Mouse (Mus musculus): ENCODE results near the gene Ppp6r2. TPM values are rescaled to one million over a fixed set of nuclear protein-coding genes. Genes with fewer than 3 reads are reported as not detected.

Ppp6r2 gene
- total and polyA plus RNA-seq, 3 experiments = 34.9 to 107 (median 65.5) TPM

DNA sequence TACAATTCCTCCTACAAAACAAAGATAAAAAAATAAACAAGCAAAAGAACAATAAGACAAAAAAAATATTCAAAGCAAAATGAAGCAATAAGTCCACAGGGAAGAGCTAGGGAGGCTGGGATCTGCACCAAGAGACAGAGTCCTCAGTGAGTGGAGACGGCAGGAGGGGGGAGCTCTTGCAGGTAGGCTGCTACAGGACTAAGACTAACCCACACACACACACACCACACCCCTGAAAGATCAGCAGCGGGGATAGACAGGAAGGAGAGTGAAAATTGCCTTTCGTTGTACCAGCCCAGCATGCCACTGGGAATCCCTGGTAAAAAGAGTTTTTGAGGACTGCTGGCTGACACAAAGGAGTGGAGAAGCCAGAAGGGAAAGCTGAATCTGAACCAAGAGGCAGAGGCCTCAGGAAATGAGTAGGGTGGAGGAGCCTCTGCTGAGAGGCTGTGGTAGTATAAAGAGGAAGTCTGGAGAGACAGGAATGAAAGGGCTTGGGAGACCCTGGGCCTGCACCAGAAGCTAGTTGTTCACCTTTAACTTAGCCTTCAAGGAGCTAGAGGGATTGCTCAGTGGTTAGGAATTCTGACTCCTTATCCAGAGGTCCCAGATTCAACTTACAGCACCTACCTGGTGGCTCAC is 28.5 kb downstream of the Ppp6r2 start:
- DNase-seq (ENCODE audit: low spot score) (peak; percentile 47), ATAC-seq (ENCODE audit: extremely low read depth, insufficient number of reproducible peaks, low FRiP score, poor library complexity, severe bottlenecking) (peak; percentile 73)
- Histone ChIP-seq H3K4me1 (ENCODE audit: insufficient read depth, low read depth, low read length) (peaks cover 12% of the 10 kb centered on the region), H3K4me3 (ENCODE audit: low read depth, low read length) (no peak overlapping the region), H3K9me3 (replicated peaks) (no peaks in the 10 kb centered on the region), H3K27me3 (ENCODE audit: insufficient read depth, low read length) (no peaks in the 10 kb centered on the region), H3K36me3 (replicated peaks) (peaks cover 54% of the 10 kb centered on the region)
- TF ChIP-seq CTCF (IDR thresholded peaks at IDR 0.05; ENCODE audit: low read depth, low read length) (no peak), POLR2AphosphoS5 (IDR thresholded peaks at IDR 0.05; ENCODE audit: insufficient replicate concordance, low read depth, low read length) (no peak), GATA2 (IDR thresholded peaks at IDR 0.05; ENCODE audit: borderline replicate concordance, low read depth, low read length) (no peak), GATA1 (IDR thresholded peaks at IDR 0.05; ENCODE audit: borderline replicate concordance, low read length) (no peak), TAL1 (conservative IDR thresholded peaks at IDR 0.05; ENCODE audit: low read depth, low read length) (no peak)

DNA sequence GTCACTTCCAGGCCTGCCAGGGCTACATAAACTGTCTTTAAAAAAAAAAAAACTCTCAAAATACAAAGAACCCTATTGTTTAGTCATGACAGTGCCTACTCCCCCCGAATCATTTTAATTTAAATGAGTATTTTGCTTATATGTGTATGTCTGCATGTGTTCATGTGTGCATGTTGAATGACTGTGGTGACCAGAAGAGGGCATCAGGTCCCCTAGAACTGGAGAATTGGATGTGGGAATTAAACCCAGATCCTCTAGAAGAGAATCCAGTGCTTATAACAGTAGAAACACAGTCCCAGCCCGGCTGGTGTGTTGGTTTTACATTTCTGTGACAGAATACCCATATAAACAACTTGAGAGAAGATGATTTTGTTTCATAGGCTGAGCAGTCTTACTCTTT is 29.7 kb downstream of the Ppp6r2 start:
- Histone ChIP-seq H3K4me1 (ENCODE audit: insufficient read depth, low read depth, low read length) (peaks cover 12% of the 10 kb centered on the region), H3K4me3 (ENCODE audit: low read depth, low read length) (no peak overlapping the region), H3K36me3 (replicated peaks) (peaks cover 57% of the 10 kb centered on the region), H3K27me3 (ENCODE audit: insufficient read depth, low read length) (no peaks in the 10 kb centered on the region), H3K9me3 (replicated peaks) (no peaks in the 10 kb centered on the region)
- TF ChIP-seq POLR2AphosphoS5 (IDR thresholded peaks at IDR 0.05; ENCODE audit: insufficient replicate concordance, low read depth, low read length) (no peak), TAL1 (conservative IDR thresholded peaks at IDR 0.05; ENCODE audit: low read depth, low read length) (no peak), GATA1 (IDR thresholded peaks at IDR 0.05; ENCODE audit: borderline replicate concordance, low read length) (no peak), GATA2 (IDR thresholded peaks at IDR 0.05; ENCODE audit: borderline replicate concordance, low read depth, low read length) (no peak), CTCF (IDR thresholded peaks at IDR 0.05; ENCODE audit: low read depth, low read length) (no peak)
- DNase-seq (ENCODE audit: low spot score) (no peak), ATAC-seq (ENCODE audit: extremely low read depth, insufficient number of reproducible peaks, low FRiP score, poor library complexity, severe bottlenecking) (no peak)

DNA sequence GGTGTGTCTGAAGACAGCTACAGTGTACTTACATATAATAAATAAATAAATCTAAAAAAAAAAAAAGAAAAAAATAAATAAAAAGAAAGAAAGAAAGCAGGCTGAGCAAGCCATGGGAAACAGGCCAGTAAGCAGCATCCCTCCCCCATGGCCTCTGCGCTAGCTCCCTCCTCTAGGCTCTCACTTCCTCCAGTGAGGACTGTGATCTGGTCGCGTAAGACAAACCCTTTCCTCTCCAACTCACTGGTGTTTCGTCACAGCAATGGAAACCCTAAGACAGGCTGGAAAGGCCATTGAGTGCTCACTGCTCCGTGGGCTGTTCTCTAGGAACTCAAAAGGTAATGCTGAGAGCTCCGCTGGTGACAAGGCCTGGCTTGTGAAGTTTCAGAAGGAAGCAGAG is 37.7 kb downstream of the Ppp6r2 start:
- no peak for DNase-seq (ENCODE audit: low spot score)
- no peaks in the 10 kb centered on the region for H3K4me1 ChIP-seq (ENCODE audit: insufficient read depth, low read depth, low read length)
- no peaks in the 10 kb centered on the region for H3K27me3 ChIP-seq (ENCODE audit: insufficient read depth, low read length)
- TF ChIP-seq POLR2AphosphoS5 (IDR thresholded peaks at IDR 0.05; ENCODE audit: insufficient replicate concordance, low read depth, low read length) (no peak), GATA2 (IDR thresholded peaks at IDR 0.05; ENCODE audit: borderline replicate concordance, low read depth, low read length) (no peak), CTCF (IDR thresholded peaks at IDR 0.05; ENCODE audit: low read depth, low read length) (no peak), TAL1 (conservative IDR thresholded peaks at IDR 0.05; ENCODE audit: low read depth, low read length) (no peak), GATA1 (IDR thresholded peaks at IDR 0.05; ENCODE audit: borderline replicate concordance, low read length) (no peak)
- H3K4me3 ChIP-seq (ENCODE audit: low read depth, low read length) = no peak overlapping the region
- peaks cover 66% of the 10 kb centered on the region for H3K36me3 ChIP-seq (replicated peaks)
- no peak for ATAC-seq (ENCODE audit: extremely low read depth, insufficient number of reproducible peaks, low FRiP score, poor library complexity, severe bottlenecking)
- no peaks in the 10 kb centered on the region for H3K9me3 ChIP-seq (replicated peaks)

DNA sequence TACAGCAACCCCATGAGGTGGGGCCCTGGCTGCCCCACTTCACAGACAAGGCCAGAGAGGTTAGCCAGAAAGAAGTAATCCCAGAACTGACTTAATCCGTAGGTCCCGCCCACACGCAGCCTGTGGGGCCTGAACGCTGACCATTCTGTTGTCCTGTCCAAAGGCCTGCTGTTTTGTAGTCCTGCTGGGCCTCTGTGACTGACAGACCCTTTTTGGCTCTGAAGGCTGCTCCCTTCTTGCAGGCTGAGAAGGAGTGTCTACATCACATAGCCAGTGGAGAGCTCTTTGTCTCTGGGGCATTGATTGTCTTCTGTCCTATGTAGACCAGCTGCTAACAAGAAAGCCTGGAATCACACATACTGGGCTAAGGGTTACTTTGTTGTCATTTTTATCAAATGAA is 44.0 kb downstream of the Ppp6r2 start:
- Histone ChIP-seq H3K9me3 (replicated peaks) (no peaks in the 10 kb centered on the region), H3K4me3 (ENCODE audit: low read depth, low read length) (no peak overlapping the region), H3K36me3 (replicated peaks) (peaks cover 86% of the 10 kb centered on the region), H3K4me1 (ENCODE audit: insufficient read depth, low read depth, low read length) (no peaks in the 10 kb centered on the region), H3K27me3 (ENCODE audit: insufficient read depth, low read length) (no peaks in the 10 kb centered on the region)
- TF ChIP-seq CTCF (IDR thresholded peaks at IDR 0.05; ENCODE audit: low read depth, low read length) = no peak
- TF ChIP-seq POLR2AphosphoS5 (IDR thresholded peaks at IDR 0.05; ENCODE audit: insufficient replicate concordance, low read depth, low read length) = no peak
- no peak for TF ChIP-seq GATA1 (IDR thresholded peaks at IDR 0.05; ENCODE audit: borderline replicate concordance, low read length)
- no peak for TF ChIP-seq TAL1 (conservative IDR thresholded peaks at IDR 0.05; ENCODE audit: low read depth, low read length)
- TF ChIP-seq GATA2 (IDR thresholded peaks at IDR 0.05; ENCODE audit: borderline replicate concordance, low read depth, low read length) = no peak
- no peak for DNase-seq (ENCODE audit: low spot score)
- no peak for ATAC-seq (ENCODE audit: extremely low read depth, insufficient number of reproducible peaks, low FRiP score, poor library complexity, severe bottlenecking)

DNA sequence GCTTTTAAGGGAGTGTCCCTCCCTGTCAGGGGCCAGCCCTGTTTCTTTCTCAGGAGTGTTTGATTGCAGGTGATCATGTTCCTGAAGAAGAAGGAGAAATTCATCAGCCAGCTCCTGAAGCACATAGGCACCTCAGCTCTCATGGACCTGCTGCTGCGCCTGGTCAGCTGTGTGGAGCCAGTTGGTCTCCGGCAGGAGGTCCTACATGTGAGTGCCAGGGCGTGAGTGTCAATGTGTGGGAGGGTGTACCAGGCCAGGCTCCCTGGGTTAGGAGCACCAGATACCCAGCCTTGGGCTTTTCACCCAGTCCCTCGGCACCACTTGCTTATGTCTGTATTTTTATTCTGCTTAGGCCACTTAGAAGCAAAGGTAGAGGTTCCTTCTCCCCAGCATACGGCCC is 47.6 kb downstream of the Ppp6r2 start:
- Histone ChIP-seq H3K9me3 (replicated peaks) (no peaks in the 10 kb centered on the region), H3K4me1 (ENCODE audit: insufficient read depth, low read depth, low read length) (no peaks in the 10 kb centered on the region), H3K27me3 (ENCODE audit: insufficient read depth, low read length) (no peaks in the 10 kb centered on the region), H3K4me3 (ENCODE audit: low read depth, low read length) (no peak overlapping the region), H3K36me3 (replicated peaks) (peaks cover 85% of the 10 kb centered on the region)
- DNase-seq (ENCODE audit: low spot score) (no peak), ATAC-seq (ENCODE audit: extremely low read depth, insufficient number of reproducible peaks, low FRiP score, poor library complexity, severe bottlenecking) (no peak)
- no peak for TF ChIP-seq CTCF (IDR thresholded peaks at IDR 0.05; ENCODE audit: low read depth, low read length)
- TF ChIP-seq TAL1 (conservative IDR thresholded peaks at IDR 0.05; ENCODE audit: low read depth, low read length) = no peak
- TF ChIP-seq POLR2AphosphoS5 (IDR thresholded peaks at IDR 0.05; ENCODE audit: insufficient replicate concordance, low read depth, low read length) = no peak
- TF ChIP-seq GATA1 (IDR thresholded peaks at IDR 0.05; ENCODE audit: borderline replicate concordance, low read length) = no peak
- TF ChIP-seq GATA2 (IDR thresholded peaks at IDR 0.05; ENCODE audit: borderline replicate concordance, low read depth, low read length) = no peak

DNA sequence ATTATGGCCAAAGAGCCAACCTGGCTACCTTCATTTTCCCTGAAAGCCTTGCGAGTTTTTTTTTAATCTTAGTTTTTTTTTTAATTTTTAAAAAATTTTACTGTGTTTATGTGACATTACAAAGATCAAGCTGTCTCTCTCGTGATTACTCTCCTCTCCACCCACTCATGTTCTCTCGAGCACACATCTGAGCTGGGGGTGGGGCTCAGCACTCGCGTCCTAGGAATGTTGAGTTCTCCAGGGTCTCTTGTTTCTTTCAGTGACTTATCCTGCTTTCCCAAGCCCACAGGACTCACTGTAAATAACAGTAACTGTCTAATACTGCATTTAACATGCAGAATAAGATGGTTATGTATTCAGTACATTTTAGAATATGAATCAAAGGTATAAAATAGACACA is 53.1 kb downstream of the Ppp6r2 start:
- Histone ChIP-seq H3K27me3 (ENCODE audit: insufficient read depth, low read length) (no peaks in the 10 kb centered on the region), H3K4me1 (ENCODE audit: insufficient read depth, low read depth, low read length) (no peaks in the 10 kb centered on the region), H3K36me3 (replicated peaks) (peaks cover 75% of the 10 kb centered on the region), H3K9me3 (replicated peaks) (no peaks in the 10 kb centered on the region), H3K4me3 (ENCODE audit: low read depth, low read length) (no peak overlapping the region)
- TF ChIP-seq TAL1 (conservative IDR thresholded peaks at IDR 0.05; ENCODE audit: low read depth, low read length) (no peak), GATA2 (IDR thresholded peaks at IDR 0.05; ENCODE audit: borderline replicate concordance, low read depth, low read length) (no peak), POLR2AphosphoS5 (IDR thresholded peaks at IDR 0.05; ENCODE audit: insufficient replicate concordance, low read depth, low read length) (no peak), CTCF (IDR thresholded peaks at IDR 0.05; ENCODE audit: low read depth, low read length) (no peak), GATA1 (IDR thresholded peaks at IDR 0.05; ENCODE audit: borderline replicate concordance, low read length) (no peak)
- no peak for DNase-seq (ENCODE audit: low spot score)
- ATAC-seq (ENCODE audit: extremely low read depth, insufficient number of reproducible peaks, low FRiP score, poor library complexity, severe bottlenecking) = no peak
